Mouse (Mus musculus): ENCODE measurements at regions not wholly inside any gene's neighbourhood (a gene's known extent, or its start where the extent isn't known, plus 50 kb on each side); places are given as distances from the start of the nearest gene placed in this dataset.

- no peaks in the 10 kb centered on the region for H3K4me1 ChIP-seq (ENCODE audit: control insufficient read depth in 1 of 2, insufficient read depth in 2 of 2, low read length in 2 of 2)
- DNase-seq (ENCODE audit: low read depth, low spot score): no peak
- H3K36me3 ChIP-seq (ENCODE audit: control insufficient read depth in 1 of 2, insufficient read depth in 2 of 2, low read length in 2 of 2): no peaks in the 10 kb centered on the region
- H3K27ac ChIP-seq (ENCODE audit: control insufficient read depth, low read depth, low read length): no peak overlapping the region
- H3K79me2 ChIP-seq (ENCODE audit: control insufficient read depth, insufficient read depth, low read length, poor library complexity): no peaks in the 10 kb centered on the region
- no peak for TF ChIP-seq MEF2A (IDR thresholded peaks at IDR 0.05; ENCODE audit: extremely low read depth, insufficient replicate concordance, low read depth, low read length, poor library complexity, severe bottlenecking)
- H3K4me3 ChIP-seq (ENCODE audit: control insufficient read depth in 1 of 2, insufficient read depth in 1 of 2, low read depth in 2 of 2, low read length in 2 of 2): no peak overlapping the region
- H3K9ac ChIP-seq (ENCODE audit: control insufficient read depth, low read depth, low read length, poor library complexity, severe bottlenecking): no peak overlapping the region
- H3K9me3 ChIP-seq (replicated peaks; ENCODE audit: insufficient read depth, low read length): no peaks in the 10 kb centered on the region
- no peaks in the 10 kb centered on the region for H3K27me3 ChIP-seq (ENCODE audit: control insufficient read depth in 1 of 2, insufficient read depth in 2 of 2, low read length in 2 of 2)
Observed at GRCm38 (mm10) chr4:152757191-152757590, 279.5 kb upstream of the Kcnab2 start.

- Histone ChIP-seq H3K36me3 (ENCODE audit: control insufficient read depth in 1 of 2, insufficient read depth in 2 of 2, low read length in 2 of 2) (no peaks in the 10 kb centered on the region), H3K79me2 (ENCODE audit: control insufficient read depth, insufficient read depth, low read length, poor library complexity) (no peaks in the 10 kb centered on the region), H3K27me3 (ENCODE audit: control insufficient read depth in 1 of 2, insufficient read depth in 2 of 2, low read length in 2 of 2) (no peaks in the 10 kb centered on the region), H3K4me3 (ENCODE audit: control insufficient read depth in 1 of 2, insufficient read depth in 1 of 2, low read depth in 2 of 2, low read length in 2 of 2) (no peak overlapping the region), H3K27ac (ENCODE audit: control insufficient read depth, low read depth, low read length) (no peak overlapping the region), H3K9me3 (replicated peaks; ENCODE audit: insufficient read depth, low read length) (no peaks in the 10 kb centered on the region), H3K9ac (ENCODE audit: control insufficient read depth, low read depth, low read length, poor library complexity, severe bottlenecking) (no peak overlapping the region), H3K4me1 (ENCODE audit: control insufficient read depth in 1 of 2, insufficient read depth in 2 of 2, low read length in 2 of 2) (no peaks in the 10 kb centered on the region)
- TF ChIP-seq CHD2 (IDR thresholded peaks at IDR 0.05; ENCODE audit: low read length): no peak
- TF ChIP-seq ZKSCAN1 (IDR thresholded peaks at IDR 0.05; ENCODE audit: low read depth, low read length): no peak
- TF ChIP-seq HCFC1 (IDR thresholded peaks at IDR 0.05; ENCODE audit: low read depth, low read length): no peak
- no peak for TF ChIP-seq JUND (IDR thresholded peaks at IDR 0.05; ENCODE audit: low read depth, low read length)
- no peak for TF ChIP-seq TBP (IDR thresholded peaks at IDR 0.05; ENCODE audit: low read depth, low read length)
- no peak for TF ChIP-seq ZNF384 (IDR thresholded peaks at IDR 0.05; ENCODE audit: low read depth, low read length)
- no peak for TF ChIP-seq NRF1 (IDR thresholded peaks at IDR 0.05; ENCODE audit: insufficient read depth, low read depth, low read length, poor library complexity, severe bottlenecking)
- no peak for TF ChIP-seq ZMIZ1 (IDR thresholded peaks at IDR 0.05; ENCODE audit: low read depth, low read length)
- TF ChIP-seq TAL1 (IDR thresholded peaks at IDR 0.05; ENCODE audit: low read length): no peak
- TF ChIP-seq EP300 (IDR thresholded peaks at IDR 0.05; ENCODE audit: low read depth in 1 of 2, low read length in 2 of 2): no peak
- TF ChIP-seq CHD1 (IDR thresholded peaks at IDR 0.05; ENCODE audit: low read depth, low read length): no peak
- TF ChIP-seq ETS1 (IDR thresholded peaks at IDR 0.05; ENCODE audit: low read depth, low read length): no peak
- no peak for TF ChIP-seq ZC3H11A (IDR thresholded peaks at IDR 0.05; ENCODE audit: low read depth, low read length)
- TF ChIP-seq GABPA (IDR thresholded peaks at IDR 0.05; ENCODE audit: low read depth, low read length): no peak
- TF ChIP-seq SIN3A (IDR thresholded peaks at IDR 0.05; ENCODE audit: low read length): no peak
- no peak for TF ChIP-seq MXI1 (IDR thresholded peaks at IDR 0.05; ENCODE audit: low read depth, low read length)
- DNase-seq (ENCODE audit: low read depth, low spot score): no peak
Observed at GRCm38 (mm10) chr4:152756535-152756934, 278.9 kb upstream of the Kcnab2 start.
